Mouse (Mus musculus): ENCODE data around the gene Mfsd2a. TPM values are rescaled to one million over a fixed set of nuclear protein-coding genes. Genes with fewer than 3 reads are reported as not detected.

Mfsd2a gene
- total RNA-seq, 1 experiment from 2014 or later = not detected

DNA sequence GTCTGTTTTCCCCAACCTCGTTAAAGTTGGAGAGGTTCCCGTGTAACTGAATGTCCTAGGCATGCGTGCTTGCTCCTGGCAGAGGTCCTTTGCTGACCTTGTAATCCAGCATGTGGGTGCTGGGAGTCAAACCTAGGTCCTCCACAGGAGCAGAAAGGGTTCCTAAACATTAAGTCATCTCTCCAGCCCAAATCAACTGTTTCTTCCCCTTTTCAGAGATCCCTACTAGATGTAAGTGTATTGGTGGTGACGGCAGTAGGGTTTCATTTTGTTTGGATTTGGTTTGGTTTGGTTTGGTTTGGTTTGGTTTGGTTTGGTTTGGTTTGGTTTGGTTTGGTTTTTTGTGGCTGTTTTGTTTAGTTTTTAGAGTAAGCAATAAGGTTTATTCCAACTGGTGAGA lies 63.2 kb downstream of the Mfsd2a start:
- no peak for ATAC-seq (replicated peaks; ENCODE audit: low read depth, poor library complexity, severe bottlenecking)

Other genes starting within 250 kb of the Mfsd2a start
- gene Ppt1, start 124.9 kb downstream of the Mfsd2a start, total RNA-seq (2017) = 52.5 and 64.8 TPM in 2 replicates
- 114 and 153 TPM in 2 replicates for gene Cap1, start 75.1 kb downstream of the Mfsd2a start, total RNA-seq (2017)
- 1.5 and 3.7 TPM in 2 replicates for gene Mycl, start 34.5 kb upstream of the Mfsd2a start, total RNA-seq (2017)
- gene Trit1, start 55.4 kb upstream of the Mfsd2a start, total RNA-seq (2017) = 26.4 and 39.4 TPM in 2 replicates
- gene Bmp8b, start 144.0 kb upstream of the Mfsd2a start, total RNA-seq (2017) = not detected in 2 replicates
- not detected in 2 replicates for gene Oxct2b, start 155.1 kb upstream of the Mfsd2a start, total RNA-seq (2017)
- gene Ppie, start 178.8 kb upstream of the Mfsd2a start, total RNA-seq (2017) = 72.2 and 91.1 TPM in 2 replicates
- not detected in 2 replicates for gene Hpcal4, start 222.0 kb upstream of the Mfsd2a start, total RNA-seq (2017)
- gene Nt5c1a, start 240.3 kb upstream of the Mfsd2a start, total RNA-seq (2017) = not detected in 2 replicates

All from common myeloid progenitor, adult 5-6 weeks (primary cell).